Mouse (Mus musculus): ENCODE measurements around the gene Gm960. TPM values are rescaled to one million over a fixed set of nuclear protein-coding genes. Genes with fewer than 3 reads are reported as not detected.

The Gm960 gene
- polyA plus RNA-seq, 1 experiment from 2014 or later: 4.7 TPM

GRCm38 (mm10) chr19:4583856-4584255 lies 114.6 kb downstream of the Gm960 start:
- Histone ChIP-seq H3K4me3 (no peak overlapping the region), H3K4me1 (no peaks in the 10 kb centered on the region), H3K27ac (no peak overlapping the region), H3K9ac (no peak overlapping the region), H3K4me2 (replicated peaks) (no peak overlapping the region), H3K27me3 (no peaks in the 10 kb centered on the region), H3K36me3 (no peaks in the 10 kb centered on the region), H3K9me3 (no peaks in the 10 kb centered on the region)
- no peak for ATAC-seq (ENCODE audit: insufficient number of reproducible peaks, insufficient read depth, low FRiP score, low TSS enrichment)
- 74% methylated on average over 2 of the region's 2 CpGs for WGBS

GRCm38 (mm10) chr19:4579296-4579695 lies 119.2 kb downstream of the Gm960 start:
- Histone ChIP-seq H3K36me3 (no peaks in the 10 kb centered on the region), H3K4me3 (no peak overlapping the region), H3K9me3 (no peaks in the 10 kb centered on the region), H3K4me2 (replicated peaks) (no peak overlapping the region), H3K4me1 (no peaks in the 10 kb centered on the region), H3K27me3 (no peaks in the 10 kb centered on the region), H3K27ac (no peak overlapping the region), H3K9ac (no peak overlapping the region)
- WGBS: 81% methylated on average over 5 of the region's 5 CpGs
- no peak for ATAC-seq (ENCODE audit: insufficient number of reproducible peaks, insufficient read depth, low FRiP score, low TSS enrichment)

- no peak for ATAC-seq (ENCODE audit: insufficient number of reproducible peaks, insufficient read depth, low FRiP score, low TSS enrichment)
- Histone ChIP-seq H3K4me1 (no peaks in the 10 kb centered on the region), H3K9me3 (no peaks in the 10 kb centered on the region), H3K36me3 (no peaks in the 10 kb centered on the region), H3K9ac (no peak overlapping the region), H3K4me3 (no peak overlapping the region), H3K4me2 (replicated peaks) (no peak overlapping the region), H3K27ac (no peak overlapping the region), H3K27me3 (no peaks in the 10 kb centered on the region)
- 65% methylated on average over 2 of the region's 2 CpGs for WGBS
These were observed 119.7 kb downstream of the Gm960 start for GRCm38 (mm10) chr19:4578799-4579198.

Small RNA genes lying within 50 kb of the gene (microRNA-seq; reads per million reads assigned to microRNA genes)
- gene Mir6986: not detected

Other genes starting within 250 kb of the Gm960 start
- gene Syt12, start 221.2 kb downstream of the Gm960 start, polyA plus RNA-seq (2016; fragmentation: Nextera tagmentation; extraction: Ambion mirVana): 2.1 and 2.3 TPM in 2 replicates
- gene 2010003K11Rik, start 200.1 kb downstream of the Gm960 start, polyA plus RNA-seq (2016; fragmentation: Nextera tagmentation; extraction: Ambion mirVana): not detected in 2 replicates
- 30.6 and 32.1 TPM in 2 replicates for gene Pcx, start 188.2 kb downstream of the Gm960 start, polyA plus RNA-seq (2016; fragmentation: Nextera tagmentation; extraction: Ambion mirVana)
- 15.1 and 16.3 TPM in 2 replicates for gene Lrfn4, start 83.0 kb downstream of the Gm960 start, polyA plus RNA-seq (2016; fragmentation: Nextera tagmentation; extraction: Ambion mirVana)
- 64.6 and 67.9 TPM in 2 replicates for gene Rce1, start 73.0 kb downstream of the Gm960 start, polyA plus RNA-seq (2016; fragmentation: Nextera tagmentation; extraction: Ambion mirVana)
- 5.2 and 6.1 TPM in 2 replicates for gene Sptbn2, start 12.5 kb upstream of the Gm960 start, polyA plus RNA-seq (2016; fragmentation: Nextera tagmentation; extraction: Ambion mirVana)
- gene Rbm4b, start 57.8 kb upstream of the Gm960 start, polyA plus RNA-seq (2016; fragmentation: Nextera tagmentation; extraction: Ambion mirVana): 112 and 118 TPM in 2 replicates
- 86.8 and 89.3 TPM in 2 replicates for gene Rbm4, start 95.2 kb upstream of the Gm960 start, polyA plus RNA-seq (2016; fragmentation: Nextera tagmentation; extraction: Ambion mirVana)
- 34.2 and 45.1 TPM in 2 replicates for gene Gm21992, start 112.9 kb upstream of the Gm960 start, polyA plus RNA-seq (2016; fragmentation: Nextera tagmentation; extraction: Ambion mirVana)
- gene Rbm14, start 113.0 kb upstream of the Gm960 start, polyA plus RNA-seq (2016; fragmentation: Nextera tagmentation; extraction: Ambion mirVana): 104 and 110 TPM in 2 replicates
- 53.8 and 57.3 TPM in 2 replicates for gene Ccs, start 140.7 kb upstream of the Gm960 start, polyA plus RNA-seq (2016; fragmentation: Nextera tagmentation; extraction: Ambion mirVana)
- gene Ccdc87, start 140.7 kb upstream of the Gm960 start, polyA plus RNA-seq (2016; fragmentation: Nextera tagmentation; extraction: Ambion mirVana): 0.18 and 0.24 TPM in 2 replicates
- 37.6 and 45.1 TPM in 2 replicates for gene Ctsf, start 156.5 kb upstream of the Gm960 start, polyA plus RNA-seq (2016; fragmentation: Nextera tagmentation; extraction: Ambion mirVana)
- 6.0 and 6.8 TPM in 2 replicates for gene Actn3, start 179.2 kb upstream of the Gm960 start, polyA plus RNA-seq (2016; fragmentation: Nextera tagmentation; extraction: Ambion mirVana)
- gene Zdhhc24, start 180.0 kb upstream of the Gm960 start, polyA plus RNA-seq (2016; fragmentation: Nextera tagmentation; extraction: Ambion mirVana): 12.0 and 12.1 TPM in 2 replicates
- gene Bbs1, start 208.0 kb upstream of the Gm960 start, polyA plus RNA-seq (2016; fragmentation: Nextera tagmentation; extraction: Ambion mirVana): 5.6 and 5.7 TPM in 2 replicates
- 144 and 147 TPM in 2 replicates for gene Dpp3, start 229.6 kb upstream of the Gm960 start, polyA plus RNA-seq (2016; fragmentation: Nextera tagmentation; extraction: Ambion mirVana)
- 3.2 and 3.7 TPM in 2 replicates for gene Peli3, start 244.5 kb upstream of the Gm960 start, polyA plus RNA-seq (2016; fragmentation: Nextera tagmentation; extraction: Ambion mirVana)